Mouse (Mus musculus) myocyte (in vitro differentiated cells): ENCODE measurements around the gene 2310002L09Rik. TPM values are rescaled to one million over a fixed set of nuclear protein-coding genes. Genes with fewer than 3 reads are reported as not detected.
"Not testable (repeated sequence)": the region's sequence is repeated elsewhere in the genome, so short reads cannot be mapped to it uniquely, and the experiment has no call there.

Experiments
- H3K27me3 ChIP-seq: one replicate; pipeline ENCODE4 v1.6.1; 2011; ENCODE audit not compliant: control insufficient read depth, insufficient read depth, insufficient read length
- H3K36me3 ChIP-seq: one replicate; pipeline ENCODE4 v1.6.1; 2011; ENCODE audit not compliant: control insufficient read depth, insufficient read depth
- H3K4me2 ChIP-seq: one replicate; pipeline ENCODE4 v1.6.1; 2011; ENCODE audit warnings: low read depth, control low read depth
- H3K4me3 ChIP-seq: one replicate; pipeline ENCODE4 v1.5.1; 2011; ENCODE audit warnings: mild to moderate bottlenecking, control low read depth, moderate library complexity
- H3K79me2 ChIP-seq: one replicate; pipeline ENCODE4 v1.6.1; 2011; ENCODE audit not compliant: control insufficient read depth, insufficient read depth
- H3ac ChIP-seq: one replicate; pipeline ENCODE4 v1.6.1; 2011; ENCODE audit not compliant: control insufficient read depth, insufficient read length
- CEBPB ChIP-seq: IDR thresholded peaks from 2 replicates; pipeline ENCODE4 v1.6.1; 2011; ENCODE audit warnings: mild to moderate bottlenecking, moderate library complexity; ENCODE audit not compliant: poor library complexity, insufficient read depth, severe bottlenecking
- E2F4 ChIP-seq: IDR thresholded peaks from one replicate; pipeline ENCODE4 v1.6.1; 2011; ENCODE audit warnings: mild to moderate bottlenecking, control low read depth, moderate library complexity; ENCODE audit not compliant: insufficient read depth
- MAX ChIP-seq: IDR thresholded peaks from one replicate; pipeline ENCODE4 v1.6.1; 2011; ENCODE audit warnings: low read depth, mild to moderate bottlenecking, control low read depth
- MYOD1 ChIP-seq, 3 experiments: IDR thresholded peaks; one replicate each; pipeline ENCODE4 v1.6.1; 2011; ENCODE audit warnings: control low read depth in 2 of 3, low read depth in 2 of 3, mild to moderate bottlenecking in 2 of 3, moderate library complexity in 1 of 3; ENCODE audit not compliant: insufficient read length in 2 of 3, control insufficient read depth in 1 of 3
- MYOG ChIP-seq, 3 experiments: IDR thresholded peaks; one replicate each; pipeline ENCODE4 v1.6.1; 2011; ENCODE audit warnings: control low read depth in 2 of 3, low read depth in 2 of 3, mild to moderate bottlenecking in 2 of 3; ENCODE audit not compliant: insufficient read length in 2 of 3, control insufficient read depth in 1 of 3, insufficient read depth in 1 of 3
- POLR2A ChIP-seq: IDR thresholded peaks from one replicate; pipeline ENCODE4 v1.6.1; 2011; ENCODE audit warnings: low read depth, mild to moderate bottlenecking, control low read depth, moderate library complexity; ENCODE audit not compliant: insufficient read length
- POLR2AphosphoS2 ChIP-seq: IDR thresholded peaks from one replicate; pipeline ENCODE4 v1.6.1; 2011; ENCODE audit warnings: low read depth, control low read depth; ENCODE audit not compliant: insufficient read length
- REST ChIP-seq: IDR thresholded peaks from one replicate; pipeline ENCODE4 v1.6.1; 2011; ENCODE audit warnings: mild to moderate bottlenecking, control low read depth, moderate library complexity; ENCODE audit not compliant: insufficient read depth, insufficient read length
- SRF ChIP-seq: IDR thresholded peaks from one replicate; pipeline ENCODE4 v1.6.1; 2011; ENCODE audit warnings: low read depth; ENCODE audit not compliant: control insufficient read depth, insufficient read length
- TCF12 ChIP-seq: IDR thresholded peaks from one replicate; pipeline ENCODE4 v1.6.1; 2011; ENCODE audit warnings: mild to moderate bottlenecking, control low read depth; ENCODE audit not compliant: poor library complexity, insufficient read depth, severe bottlenecking
- TCF3 ChIP-seq: IDR thresholded peaks from one replicate; pipeline ENCODE4 v1.6.1; 2011; ENCODE audit warnings: low read depth, control low read depth; ENCODE audit not compliant: insufficient read length
- USF1 ChIP-seq: IDR thresholded peaks from one replicate; pipeline ENCODE4 v1.6.1; 2011; ENCODE audit warnings: low read depth, mild to moderate bottlenecking, control low read depth, moderate library complexity
- polyA plus RNA-seq: library from polyadenylated mRNA; unstranded; fragments of >200 nt; fragmentation: generic; extraction: Trizol; gene quantifications from one replicate; pipeline ENCODE4 v1.2.1, GENCODE M21; 2012; ENCODE audit warnings: missing spikeins

2310002L09Rik gene
- 2.9 TPM for polyA plus RNA-seq

GRCm38 (mm10) chr4:73950375-73950896, at the start of gene 2310002L09Rik:
Gene 2310002L09Rik (minus strand): TSS chr4:73950846.
- H3ac ChIP-seq: no peak within 1 kb of the TSS
- peak within 1 kb of the TSS; percentile 24 for H3K4me2 ChIP-seq
- no peak within 1 kb of the TSS for H3K4me3 ChIP-seq
- H3K27me3 ChIP-seq: no peaks in the 10 kb centered on the region
- H3K79me2 ChIP-seq: no peaks in the 10 kb centered on the region
- H3K36me3 ChIP-seq: no peaks in the 10 kb centered on the region
- TF ChIP-seq MAX (no peak), POLR2AphosphoS2 (no peak), SRF (no peak), POLR2A (no peak), REST (no peak), TCF3 (no peak), MYOD1 (IDR thresholded peaks at IDR 0.05; ENCODE audit: control insufficient read depth in 1 of 3, insufficient read length in 2 of 3, low read depth in 2 of 3) (no peak), TCF12 (no peak), CEBPB (no peak), MYOG (IDR thresholded peaks at IDR 0.05; ENCODE audit: control insufficient read depth in 1 of 3, insufficient read depth in 1 of 3, insufficient read length in 2 of 3, low read depth in 2 of 3) (no peak), E2F4 (no peak), USF1 (no peak)

GRCm38 (mm10) chr4:73980454-73980853, 29.8 kb upstream of the 2310002L09Rik start:
- no peaks in the 10 kb centered on the region for H3K79me2 ChIP-seq
- no peaks in the 10 kb centered on the region for H3K27me3 ChIP-seq
- H3K4me2 ChIP-seq: no peak overlapping the region
- H3ac ChIP-seq: no peak overlapping the region
- no peak overlapping the region for H3K4me3 ChIP-seq
- TF ChIP-seq CEBPB (no peak), TCF3 (no peak), SRF (no peak), POLR2A (no peak), MYOG (IDR thresholded peaks at IDR 0.05; ENCODE audit: control insufficient read depth in 1 of 3, insufficient read depth in 1 of 3, insufficient read length in 2 of 3, low read depth in 2 of 3) (no peak), E2F4 (no peak), POLR2AphosphoS2 (no peak), USF1 (no peak), MAX (no peak), TCF12 (no peak), REST (no peak), MYOD1 (IDR thresholded peaks at IDR 0.05; ENCODE audit: control insufficient read depth in 1 of 3, insufficient read length in 2 of 3, low read depth in 2 of 3) (no peak)
- H3K36me3 ChIP-seq: no peaks in the 10 kb centered on the region

- H3K4me3 ChIP-seq, H3K4me2 ChIP-seq, H3K36me3 ChIP-seq, H3ac ChIP-seq, H3K79me2 ChIP-seq, H3K27me3 ChIP-seq: not testable (repeated sequence)
Measured at GRCm38 (mm10) chr4:73920660-73921059, 30.0 kb downstream of the 2310002L09Rik start, which contains the start of gene Gm11756. Gene Gm11756 (minus strand): TSS chr4:73920760.

- not testable (repeated sequence) for H3K79me2 ChIP-seq, H3ac ChIP-seq, H3K4me2 ChIP-seq, H3K27me3 ChIP-seq, H3K4me3 ChIP-seq, H3K36me3 ChIP-seq
Measured at GRCm38 (mm10) chr4:73905853-73906252, 44.8 kb downstream of the 2310002L09Rik start, which contains the start of gene Gm13871. Gene Gm13871 (minus strand): TSS chr4:73905953.

GRCm38 (mm10) chr4:73891012-73891411, 59.6 kb downstream of the 2310002L09Rik start, which contains the start of gene Gm11757:
Gene Gm11757 (minus strand): TSS chr4:73891112.
- not testable (repeated sequence) for H3K36me3 ChIP-seq, H3ac ChIP-seq, H3K4me3 ChIP-seq, H3K27me3 ChIP-seq, H3K4me2 ChIP-seq, H3K79me2 ChIP-seq

Other genes with a start within 250 kb of the 2310002L09Rik start
- not detected for gene Rasef, start 159.9 kb downstream of the 2310002L09Rik start, polyA plus RNA-seq
- not detected for gene Gm11758, start 74.6 kb downstream of the 2310002L09Rik start, polyA plus RNA-seq
- gene Gm11757, start 59.7 kb downstream of the 2310002L09Rik start, polyA plus RNA-seq: not detected
- not detected for gene Gm13871, start 44.9 kb downstream of the 2310002L09Rik start, polyA plus RNA-seq
- gene Gm11756, start 30.1 kb downstream of the 2310002L09Rik start, polyA plus RNA-seq: 0.06 TPM
- not detected for gene Frmd3, start 62.6 kb upstream of the 2310002L09Rik start, polyA plus RNA-seq